21 mouse cellular contexts compared by ENCODE assay signal in genomic region chr9:56710958-56711357, GRCm38 (mm10).
"Had no signal": no experiment of that assay in that cellular context is flagged by ENCODE, and none has a peak within 500 bp of the region (broad histone marks: within the 10 kb centered on the region; RNA-seq: fewer than 3 reads in every experiment).

No protein-coding gene starts in this region.

- H3K4me3 ChIP-seq: heart, embryonic 10.5 days; heart, embryonic 12.5 days; hindbrain, embryonic 13.5 days; hindbrain, embryonic 15.5 days; kidney, embryonic 15.5 days; limb, embryonic 13.5 days; limb, embryonic 15.5 days; liver, embryonic 13.5 days had no signal

- H3K9ac ChIP-seq: heart, embryonic 12.5 days; hindbrain, embryonic 13.5 days; hindbrain, embryonic 15.5 days; kidney, embryonic 15.5 days; limb, embryonic 13.5 days; limb, embryonic 15.5 days; liver, embryonic 13.5 days had no signal

- DNase-seq: gastrocnemius, postnatal 25 days; heart, adult 18-20 months; heart, postnatal 10 days; kidney, adult 11 months; kidney, adult 2 months; kidney, adult 9 months; layer of hippocampus, adult 9-11 months; layer of hippocampus, postnatal 36 days; left cerebral cortex, postnatal 4 days; liver, embryonic 13.5 days had no signal

- H3K36me3 ChIP-seq: heart, embryonic 10.5 days; heart, embryonic 12.5 days; hindbrain, embryonic 13.5 days; hindbrain, embryonic 15.5 days; kidney, embryonic 15.5 days; limb, embryonic 13.5 days; limb, embryonic 15.5 days; liver, embryonic 13.5 days had no signal

- H3K27me3 ChIP-seq: heart, embryonic 12.5 days; hindbrain, embryonic 15.5 days; kidney, embryonic 15.5 days; limb, embryonic 15.5 days; liver, embryonic 13.5 days had no signal

- ATAC-seq: hindbrain, postnatal 0 days; intestine, embryonic 16.5 days had no signal

- H3K4me2 ChIP-seq: heart, embryonic 12.5 days; hindbrain, embryonic 13.5 days; hindbrain, embryonic 15.5 days; kidney, embryonic 15.5 days; limb, embryonic 13.5 days; limb, embryonic 15.5 days; liver, embryonic 11.5 days; liver, embryonic 13.5 days had no signal

- H3K9me3 ChIP-seq: heart, embryonic 10.5 days; heart, embryonic 12.5 days; hindbrain, embryonic 13.5 days; hindbrain, embryonic 15.5 days; kidney, embryonic 15.5 days; limb, embryonic 13.5 days; limb, embryonic 15.5 days; liver, embryonic 13.5 days had no signal

- H3K4me1 ChIP-seq: liver, embryonic 13.5 days had no signal

- H3K27ac ChIP-seq: heart, embryonic 10.5 days; hindbrain, embryonic 13.5 days; hindbrain, embryonic 15.5 days; hindbrain, postnatal 0 days; kidney, embryonic 15.5 days; kidney, postnatal 0 days; limb, embryonic 13.5 days; limb, embryonic 15.5 days; liver, embryonic 13.5 days had no signal
